Mouse (Mus musculus): Measurements from ENCODE around the gene Nck2.

GRCm38 (mm10) chr1:43400655-43401054 is 43.7 kb upstream of the Nck2 start:
- TF ChIP-seq GATA1 (IDR thresholded peaks at IDR 0.05; ENCODE audit: low read length) (no peak), TAL1 (IDR thresholded peaks at IDR 0.05; ENCODE audit: low read length) (no peak)
